Mouse (Mus musculus): ENCODE measurements at regions not wholly inside any gene's neighbourhood (a gene's known extent, or its start where the extent isn't known, plus 50 kb on each side); places are given as distances from the start of the nearest gene placed in this dataset.
A peak's percentile ranks its signal among the peaks of the same experiment; 100 is the strongest.

DNA sequence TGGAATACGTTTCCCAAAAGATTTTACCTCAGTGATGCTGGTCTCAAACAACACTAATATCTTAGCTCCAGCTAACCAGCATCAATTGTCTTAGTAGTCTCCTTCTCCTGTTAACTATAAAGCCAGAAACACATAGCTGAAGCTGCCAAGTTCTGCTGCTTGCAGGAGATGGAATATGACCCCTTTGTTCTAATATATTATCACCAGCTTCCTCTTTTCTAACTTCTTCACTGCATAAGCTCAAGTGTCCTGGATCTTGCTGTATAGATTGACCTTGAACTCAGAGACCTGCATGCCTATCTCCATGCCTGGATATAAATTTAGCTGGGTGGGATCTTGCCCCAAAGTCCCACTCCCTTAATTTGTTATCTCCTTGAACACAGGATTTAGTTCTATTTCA, 94.8 kb downstream of the Rbm46 start:
- DNase-seq (ENCODE audit: low read depth): peak; percentile 51

DNA sequence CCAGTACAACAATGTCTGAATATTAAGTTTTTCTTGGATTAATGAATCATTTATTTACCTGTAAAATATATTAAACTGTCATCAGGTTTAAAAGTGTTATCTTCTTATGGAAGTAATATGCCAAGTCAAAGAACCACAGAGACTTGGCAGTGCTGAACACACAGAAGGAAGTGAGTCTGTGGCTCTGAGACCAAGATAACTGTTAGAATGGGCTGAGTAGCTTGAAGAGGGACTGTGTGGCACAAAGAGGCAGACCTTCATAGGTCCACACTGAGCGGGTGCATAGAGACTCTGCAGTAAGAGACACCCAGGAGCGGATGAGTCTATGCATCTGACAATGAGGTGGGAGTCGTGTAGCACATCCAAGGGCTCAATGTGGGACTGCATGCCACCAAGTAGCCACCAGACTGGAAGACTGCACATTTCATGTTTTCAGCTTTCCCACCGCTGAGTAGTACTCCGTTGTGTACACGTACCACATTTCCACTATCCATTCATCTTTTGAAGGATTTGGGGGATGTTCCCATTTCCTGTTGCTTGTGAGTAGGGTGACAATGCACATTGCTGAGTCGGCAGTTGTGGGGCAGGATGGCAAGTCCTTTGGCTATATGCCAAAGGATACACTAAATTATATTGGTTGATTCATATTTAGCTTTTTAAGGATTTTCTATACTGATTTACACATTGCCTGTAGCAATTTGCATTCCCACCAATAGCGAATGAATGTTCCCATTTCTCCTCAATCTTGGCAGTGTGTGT, 105.6 kb downstream of the Rbm46 start:
- DNase-seq (ENCODE audit: low read depth): peak; percentile 68

DNA sequence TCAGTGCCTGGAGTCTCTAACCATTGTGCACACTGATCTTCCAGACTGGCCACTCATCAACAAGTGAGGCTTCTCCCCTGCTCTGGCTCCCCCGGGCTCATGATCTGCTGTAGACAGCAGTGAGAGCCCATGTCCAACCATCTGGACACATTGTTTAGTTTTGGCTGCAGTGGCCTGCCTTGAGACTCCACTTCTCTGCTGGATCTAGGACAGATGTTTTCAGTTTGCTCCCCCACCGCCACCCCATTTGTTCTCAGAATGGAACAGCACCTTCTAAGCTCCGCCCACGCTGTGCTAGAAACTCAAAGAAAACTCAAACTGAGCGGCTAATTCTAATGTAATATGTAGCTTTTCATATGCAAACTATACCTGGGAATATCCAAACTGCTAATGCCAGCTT, 108.8 kb downstream of the Rbm46 start:
- no peak for DNase-seq (ENCODE audit: low read depth)

DNA sequence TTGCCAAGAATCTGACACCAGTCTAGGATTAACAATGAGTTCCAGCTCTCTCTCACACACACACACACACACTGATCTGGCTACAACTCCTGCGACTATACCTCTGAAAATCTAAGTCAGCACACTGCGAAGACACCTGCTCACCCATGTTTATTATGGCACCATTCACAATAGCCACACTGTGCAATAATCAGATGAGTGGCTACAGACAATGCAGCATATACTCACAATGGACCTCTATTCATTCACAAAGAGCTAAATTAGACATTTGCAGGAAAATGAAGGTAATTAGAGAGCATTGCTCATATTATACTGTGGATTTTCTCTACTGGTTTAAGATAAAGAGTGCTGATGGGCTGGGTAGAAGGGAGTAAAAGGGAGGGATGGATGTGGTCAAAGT, 116.3 kb downstream of the Rbm46 start:
- DNase-seq (ENCODE audit: low read depth): no peak

DNA sequence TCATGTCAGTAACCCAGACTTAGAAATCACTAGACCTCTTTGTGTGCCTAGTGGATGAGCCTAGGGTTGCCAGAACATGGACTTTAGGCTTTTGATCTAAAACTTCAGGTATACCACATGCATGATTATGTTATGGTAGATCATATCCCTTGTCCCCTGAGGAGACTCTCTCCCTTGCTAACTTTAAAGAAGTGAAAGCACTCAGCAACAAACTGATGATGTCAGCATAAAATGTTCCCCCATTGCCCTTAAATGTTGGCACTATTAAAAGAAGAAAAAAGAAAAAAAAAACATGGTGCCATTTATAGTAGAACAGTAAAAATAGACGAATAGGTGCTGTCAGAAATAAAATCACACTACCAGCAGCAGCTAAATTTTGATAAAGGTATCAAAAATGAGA, 117.3 kb downstream of the Rbm46 start:
- DNase-seq (ENCODE audit: low read depth): no peak

DNA sequence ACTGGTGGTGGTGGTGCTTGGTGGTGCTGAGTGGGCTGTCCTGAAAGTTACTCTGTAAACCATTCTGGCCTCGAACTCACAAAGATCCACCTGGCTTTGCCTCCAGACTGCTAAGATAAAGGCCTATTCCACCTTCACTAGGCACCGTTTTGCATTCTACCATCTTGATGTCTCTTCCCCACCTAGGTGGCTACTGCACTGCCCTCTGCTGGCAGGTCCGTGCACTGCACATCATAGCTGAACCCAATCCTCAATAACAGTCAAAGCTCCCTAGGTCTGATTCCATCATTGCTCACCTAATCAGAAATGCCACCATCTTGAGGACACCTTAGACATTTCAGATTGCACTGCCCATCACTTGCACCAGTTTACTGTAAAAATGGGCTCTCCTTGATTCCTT, 150.7 kb downstream of the Rbm46 start:
- peak; percentile 39 for DNase-seq (ENCODE audit: low read depth)

DNA sequence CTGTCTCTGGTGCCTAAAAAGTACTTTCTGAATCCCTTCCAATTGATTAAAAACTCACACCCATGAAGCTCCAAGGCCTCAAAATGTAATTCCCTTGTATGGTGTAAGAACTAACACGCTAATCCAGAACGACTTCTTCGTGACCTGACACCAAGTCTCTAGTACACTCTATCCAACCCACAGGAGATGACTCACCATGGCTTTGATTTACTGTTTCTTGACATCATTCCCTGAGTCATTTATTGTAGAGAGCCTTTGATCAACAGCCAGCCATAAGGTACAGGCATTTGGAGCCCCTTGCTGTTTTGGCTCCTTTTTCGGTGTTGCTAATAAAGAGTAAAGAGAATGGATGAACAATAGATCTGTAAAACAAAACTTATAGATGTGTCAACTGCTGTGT, 159.7 kb upstream of the Npy2r start:
- DNase-seq (ENCODE audit: low read depth): peak; percentile 48

DNA sequence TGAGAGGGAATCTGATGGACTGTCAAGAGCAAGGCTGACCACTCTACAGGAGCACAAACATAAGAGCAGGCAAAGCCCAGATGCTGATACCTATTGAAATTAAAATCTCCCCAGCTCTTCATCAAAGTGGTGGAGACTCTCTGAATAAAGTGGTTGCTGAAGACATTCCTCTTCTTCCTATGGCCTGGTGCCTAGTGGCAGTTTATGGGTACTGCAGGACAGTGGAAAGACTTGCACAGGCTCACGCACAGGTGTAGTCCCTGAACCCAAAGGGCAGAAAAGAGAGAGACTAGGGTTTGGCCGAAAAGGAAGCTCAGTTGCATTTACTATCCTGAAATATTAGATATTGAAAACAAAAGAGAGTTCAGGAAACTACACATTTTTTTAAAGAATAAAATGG, 144.2 kb upstream of the Npy2r start:
- DNase-seq (ENCODE audit: low read depth): no peak

DNA sequence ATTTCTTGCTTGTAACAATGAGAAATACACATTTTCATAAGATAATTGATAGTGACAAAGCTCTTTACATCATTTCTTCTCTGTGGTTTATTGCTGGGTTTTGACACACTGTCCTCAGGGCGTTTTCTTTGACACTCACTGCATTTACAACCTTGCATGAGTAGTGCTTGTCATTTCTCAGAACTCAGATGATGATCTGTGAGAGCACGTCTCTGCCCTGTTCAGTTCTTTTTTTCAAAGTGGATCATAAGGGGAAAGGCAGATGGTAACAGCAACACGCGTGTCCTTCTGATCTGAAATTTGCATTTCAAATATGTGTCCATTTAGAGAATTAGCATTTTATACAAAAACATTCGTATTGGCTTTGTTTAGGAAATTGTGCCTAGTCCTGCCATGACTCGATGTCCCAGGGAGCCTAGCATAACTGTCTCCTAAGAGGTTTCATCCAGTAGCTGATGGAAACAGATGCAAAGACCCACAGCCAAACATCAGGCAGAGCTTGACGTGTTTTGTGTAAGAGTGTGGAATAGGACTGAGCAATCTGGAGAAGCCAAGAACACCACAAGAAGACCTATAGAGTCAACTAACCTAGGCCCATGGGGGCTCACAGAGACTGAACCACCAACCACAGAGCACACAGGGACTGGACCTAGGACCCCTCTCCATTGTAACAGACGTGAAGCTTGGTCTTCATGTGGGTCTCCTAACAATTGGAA, 108.4 kb upstream of the Npy2r start:
- DNase-seq (ENCODE audit: low read depth): no peak

DNA sequence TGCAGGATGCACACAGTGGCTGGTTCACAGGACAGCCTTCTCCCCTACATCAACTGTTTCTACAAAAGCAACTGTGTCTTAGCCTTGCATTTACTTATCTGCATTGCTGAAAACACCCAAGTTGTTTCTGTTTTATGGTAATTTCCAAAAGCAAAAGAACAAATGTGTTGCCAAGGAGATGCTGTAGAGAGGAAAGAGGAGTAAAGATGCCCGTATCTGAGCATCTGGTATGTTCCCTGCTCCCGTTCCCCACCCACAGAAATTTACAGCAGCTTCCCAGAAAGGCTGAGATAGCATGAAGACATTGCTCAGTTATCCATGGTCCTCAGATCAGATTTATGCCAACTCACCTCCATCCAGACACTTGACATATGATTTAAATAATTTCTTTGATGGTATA, 104.5 kb upstream of the Npy2r start:
- DNase-seq (ENCODE audit: low read depth): no peak

DNA sequence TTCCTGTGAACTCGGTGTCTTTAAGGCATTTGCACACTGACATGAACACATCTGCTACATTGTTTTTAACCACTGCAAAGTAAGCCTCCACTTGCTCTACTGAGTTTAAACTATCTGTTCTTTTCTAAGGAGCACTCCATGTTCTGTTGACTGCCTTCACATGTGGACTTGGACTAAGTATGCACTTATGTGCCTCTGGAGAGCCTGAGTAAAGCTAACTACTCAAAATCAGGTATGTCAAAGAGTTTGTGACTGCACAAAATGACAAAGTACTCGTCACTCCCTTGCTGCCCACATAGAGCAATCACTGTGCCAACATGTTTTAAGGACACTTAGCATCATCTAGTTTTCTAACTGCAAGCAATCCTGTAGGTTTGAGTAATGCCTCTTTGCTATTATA, 92.2 kb upstream of the Npy2r start:
- DNase-seq (ENCODE audit: low read depth): no peak

DNA sequence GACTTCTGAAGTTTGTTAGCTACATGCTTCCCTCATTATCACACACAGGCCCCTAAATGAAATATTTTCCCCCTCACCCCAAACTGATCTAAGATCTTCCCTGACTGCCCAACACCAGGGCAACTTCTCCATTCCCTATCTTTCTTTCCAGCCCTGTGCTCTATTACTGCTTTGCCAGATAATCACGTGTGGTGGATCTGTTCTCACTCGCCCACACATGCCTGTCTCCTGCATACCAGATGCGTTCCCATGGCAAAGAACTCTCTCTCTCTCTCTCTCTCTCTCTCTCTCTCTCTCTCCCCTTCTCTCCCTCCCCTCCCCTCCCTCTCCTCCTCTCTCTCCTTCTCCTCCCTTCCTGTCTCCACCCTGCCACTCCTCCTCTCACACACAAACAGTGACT, 88.8 kb upstream of the Npy2r start:
- DNase-seq (ENCODE audit: low read depth): no peak

DNA sequence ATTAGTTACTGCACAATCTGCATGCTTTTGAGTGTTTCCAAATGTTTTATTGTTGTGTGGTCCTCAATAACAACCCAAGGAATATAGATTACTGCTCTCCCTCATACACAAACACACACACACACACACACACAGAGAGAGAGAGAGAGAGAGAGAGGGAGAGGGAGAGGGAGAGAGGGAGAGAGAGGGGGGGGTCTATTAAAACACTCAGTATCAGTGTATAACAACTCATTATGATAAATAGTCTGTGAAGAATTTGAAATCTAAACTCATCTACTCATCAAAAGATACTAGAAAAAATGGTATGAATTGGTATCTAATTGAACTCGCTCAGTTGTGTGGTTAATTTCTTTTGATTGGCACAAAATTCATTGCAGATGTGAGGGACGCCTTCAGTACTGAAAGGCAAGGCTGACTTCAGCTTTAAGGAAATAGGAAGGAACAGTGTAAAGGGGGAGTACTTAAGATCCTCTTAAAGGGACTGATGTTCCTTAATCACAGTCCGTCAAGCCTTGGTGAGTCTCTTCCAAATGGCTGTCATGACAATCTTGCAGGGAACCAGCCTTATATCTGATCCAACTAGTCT, 72.6 kb upstream of the Npy2r start:
- DNase-seq (ENCODE audit: low read depth): no peak

DNA sequence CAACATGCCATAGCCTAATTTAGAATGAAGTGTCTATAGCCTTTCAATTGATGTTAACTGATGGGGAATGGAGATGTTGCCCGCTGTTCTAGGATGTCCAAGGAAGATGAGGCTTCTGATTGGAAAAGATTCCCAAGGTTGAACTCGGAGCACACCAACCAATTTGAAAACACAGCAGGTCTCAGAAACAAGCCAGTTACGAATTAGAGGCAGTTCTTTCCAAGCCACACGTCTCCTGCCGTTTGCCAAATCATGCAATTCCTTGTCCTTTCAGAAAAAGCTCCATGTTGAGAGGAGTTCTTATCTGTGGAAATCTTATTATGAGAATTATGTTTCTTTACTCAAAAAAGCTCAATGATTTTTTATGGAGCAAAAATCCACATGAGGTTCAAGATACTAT, 71.5 kb upstream of the Npy2r start:
- no peak for DNase-seq (ENCODE audit: low read depth)

DNA sequence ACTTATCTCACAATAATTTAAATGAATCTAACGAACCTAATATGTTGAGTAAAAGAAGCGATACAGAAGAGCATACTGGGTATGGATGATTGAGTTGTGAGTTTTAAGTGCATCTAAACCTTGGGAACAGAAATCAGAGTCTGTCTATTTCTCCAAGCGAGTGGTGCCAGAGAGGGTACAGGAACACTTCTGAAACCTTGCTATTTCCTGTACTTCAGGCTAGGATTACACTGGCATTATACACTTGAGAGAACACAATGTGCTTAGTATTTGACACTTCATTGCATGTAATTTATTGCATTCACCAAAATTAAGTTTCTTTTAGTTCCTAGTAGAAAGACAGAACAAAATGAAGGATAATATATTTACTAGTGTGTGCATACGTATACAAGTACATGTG, 54.0 kb upstream of the Npy2r start:
- DNase-seq (ENCODE audit: low read depth): no peak

DNA sequence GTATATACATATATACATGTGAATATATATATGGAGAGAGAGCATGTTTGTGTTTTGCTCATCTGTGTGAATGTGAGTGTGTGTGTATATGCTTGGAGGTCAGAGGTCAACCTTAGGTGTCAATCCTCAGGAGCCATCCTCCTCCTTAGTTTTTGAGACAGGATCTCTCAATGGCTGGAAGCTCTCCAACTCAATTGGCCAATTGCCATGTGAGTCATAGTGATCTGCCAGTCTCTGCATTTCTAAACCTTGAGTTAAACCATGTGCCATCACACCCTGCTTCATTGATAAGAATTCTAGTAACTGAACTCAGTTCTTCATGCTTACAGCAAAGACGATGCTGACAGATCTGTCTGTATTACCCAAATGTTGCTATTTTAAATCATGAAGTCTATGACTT, 50.8 kb upstream of the Npy2r start:
- peak; percentile 1 for DNase-seq (ENCODE audit: low read depth)
